Mouse (Mus musculus) heart, adult 8-10 months (tissue): ENCODE measurements around the gene Glis1. TPM values are rescaled to one million over a fixed set of nuclear protein-coding genes. Genes with fewer than 3 reads are reported as not detected.

ENCODE experiments used
- DNase-seq: peaks from one replicate; pipeline ENCODE4 v3.0.0; 2022; ENCODE audit warnings: low spot score
- microRNA-seq: library from miRNA; unstranded; fragments of <30 nt; microRNA quantifications from one replicate; pipeline ENCODE4 v1.2.0, GENCODE M21; 2022
- total RNA-seq, 4 experiments: library from RNA; stranded (reverse); gene quantifications; 2 replicates each; pipeline ENCODE4 v1.2.4; 2022

Gene Glis1
- total RNA-seq, 4 experiments from 2014 or later = 0.19 to 0.28 TPM; not detected in 2

DNA sequence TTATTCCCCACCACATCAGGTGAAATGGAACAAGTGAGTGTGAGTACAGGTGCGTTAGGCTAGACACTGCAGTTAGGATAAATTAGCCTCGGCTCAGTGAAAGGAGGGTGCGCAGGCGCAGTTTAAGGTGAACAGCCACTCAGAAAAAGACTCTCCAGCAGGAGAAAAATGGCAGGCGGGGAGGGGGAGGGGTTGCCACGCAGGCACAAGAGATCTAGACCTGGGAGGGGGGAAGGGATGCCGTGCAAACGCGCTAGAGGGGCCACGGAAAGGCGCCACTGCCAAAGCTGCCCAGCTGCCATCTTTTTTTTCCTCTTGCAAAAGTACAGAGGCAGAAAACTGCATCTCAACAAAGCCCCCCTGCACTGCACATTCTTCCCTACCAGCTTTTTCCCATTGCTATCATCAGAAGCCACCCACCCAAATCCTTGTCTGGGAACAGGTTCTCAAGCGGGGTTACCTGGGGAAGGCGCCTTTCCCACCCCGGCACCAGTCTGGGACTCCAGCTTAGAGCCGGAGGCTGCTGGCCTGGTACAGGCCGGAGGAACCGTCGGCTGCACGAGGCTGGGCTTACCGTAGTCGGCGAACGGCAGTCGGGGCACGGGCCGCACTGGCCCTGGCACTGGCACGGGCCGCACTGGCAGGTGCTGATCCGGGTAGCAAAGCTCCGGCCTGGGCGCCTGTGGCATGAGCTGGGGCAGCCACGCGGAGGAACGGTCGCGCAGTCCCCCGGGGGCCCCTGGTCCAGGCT, 248.8 kb downstream of the Glis1 start:
- DNase-seq = no peak

GRCm38 (mm10) chr4:107684130-107684529, 249.7 kb downstream of the Glis1 start, which contains the start of gene Dmrtb1:
TSS of gene Dmrtb1 (minus strand) at chr4:107684230.
- no peak for DNase-seq

Small RNAs within 50 kb of the gene (microRNA-seq; reads per million reads assigned to microRNA genes)
- not detected for gene Gm24804

Other genes starting within 250 kb of the Glis1 start
- gene Ldlrad1, start 225.4 kb upstream of the Glis1 start, total RNA-seq = not detected
- 10 to 100 TPM in 2 of 4 experiments, 1 to 10 TPM in 2; 8.5 to 11.0 (median 10.2) TPM for gene Lrrc42, start 181.1 kb upstream of the Glis1 start, total RNA-seq
- 10 to 100 TPM; 10.1 to 12.3 (median 10.2) TPM for gene Hspb11, start 181.0 kb upstream of the Glis1 start, total RNA-seq
- not detected for gene Dio1, start 127.4 kb upstream of the Glis1 start, total RNA-seq
- 10 to 100 TPM; 16.6 to 20.3 (median 18.0) TPM for gene Yipf1, start 120.2 kb upstream of the Glis1 start, total RNA-seq
- gene Ndc1, start 66.8 kb upstream of the Glis1 start, total RNA-seq = 10 to 100 TPM in 3 of 4 experiments, 1 to 10 TPM in 1; 9.7 to 12.6 (median 10.7) TPM
- gene Dmrtb1, start 249.6 kb downstream of the Glis1 start, total RNA-seq = not detected